Mouse (Mus musculus): ENCODE results near the gene Gtf2e1. TPM values are rescaled to one million over a fixed set of nuclear protein-coding genes. Genes with fewer than 3 reads are reported as not detected.

Gtf2e1 gene
- polyA plus RNA-seq, 1 experiment from 2014 or later, result 5.8 TPM

- 87% methylated on average over 2 of the region's 2 CpGs for WGBS (ENCODE audit: insufficient replicate concordance)
- H3K27ac ChIP-seq (ENCODE audit: low read depth), result no peak overlapping the region
- H3K27me3 ChIP-seq (ENCODE audit: insufficient read depth, low read length), result no peaks in the 10 kb centered on the region
- H3K9me3 ChIP-seq (ENCODE audit: low read length), result peaks cover 7% of the 10 kb centered on the region
- TF ChIP-seq EP300 (IDR thresholded peaks at IDR 0.05; ENCODE audit: low read depth), result no peak
- ATAC-seq (no peak), DNase-seq (no peak)
- no peaks in the 10 kb centered on the region for H3K4me1 ChIP-seq (ENCODE audit: insufficient read depth)
- no peak overlapping the region for H3K9ac ChIP-seq (replicated peaks)
- peaks cover 44% of the 10 kb centered on the region for H3K36me3 ChIP-seq (replicated peaks; ENCODE audit: insufficient read depth, low read length)
- no peak overlapping the region for H3K4me3 ChIP-seq (ENCODE audit: low read depth, low read length)
- H3K4me2 ChIP-seq (ENCODE audit: low read depth, low read length), result no peak overlapping the region
These were observed 19.2 kb downstream of the Gtf2e1 start for GRCm38 (mm10) chr16:37520190-37521040.

GRCm38 (mm10) chr16:37519721-37520120 is 19.9 kb downstream of the Gtf2e1 start:
- Histone ChIP-seq H3K36me3 (replicated peaks; ENCODE audit: insufficient read depth, low read length) (peaks cover 45% of the 10 kb centered on the region), H3K4me1 (ENCODE audit: insufficient read depth) (no peaks in the 10 kb centered on the region), H3K9me3 (ENCODE audit: low read length) (peaks cover 7% of the 10 kb centered on the region), H3K9ac (replicated peaks) (no peak overlapping the region), H3K27ac (ENCODE audit: low read depth) (no peak overlapping the region), H3K4me2 (ENCODE audit: low read depth, low read length) (no peak overlapping the region), H3K27me3 (ENCODE audit: insufficient read depth, low read length) (no peaks in the 10 kb centered on the region), H3K4me3 (ENCODE audit: low read depth, low read length) (no peak overlapping the region)
- 91% methylated on average over 1 of the region's 1 CpGs for WGBS (ENCODE audit: insufficient replicate concordance)
- TF ChIP-seq CTCF (IDR thresholded peaks at IDR 0.05; ENCODE audit: low read depth) (no peak), EP300 (IDR thresholded peaks at IDR 0.05; ENCODE audit: low read depth) (no peak)
- ATAC-seq (no peak), DNase-seq (no peak)

- ATAC-seq, result no peak
- no peak for DNase-seq
- Histone ChIP-seq H3K36me3 (replicated peaks; ENCODE audit: insufficient read depth, low read length) (peaks cover 42% of the 10 kb centered on the region), H3K9ac (replicated peaks) (no peak overlapping the region), H3K9me3 (ENCODE audit: low read length) (peaks cover 3% of the 10 kb centered on the region), H3K4me2 (ENCODE audit: low read depth, low read length) (no peak overlapping the region), H3K4me1 (ENCODE audit: insufficient read depth) (no peaks in the 10 kb centered on the region), H3K4me3 (ENCODE audit: low read depth, low read length) (no peak overlapping the region), H3K27ac (ENCODE audit: low read depth) (no peak overlapping the region), H3K27me3 (ENCODE audit: insufficient read depth, low read length) (no peaks in the 10 kb centered on the region)
- 72% methylated on average over 2 of the region's 2 CpGs for WGBS (ENCODE audit: insufficient replicate concordance)
- TF ChIP-seq CTCF (IDR thresholded peaks at IDR 0.05; ENCODE audit: low read depth) (no peak), EP300 (IDR thresholded peaks at IDR 0.05; ENCODE audit: low read depth) (no peak)
These were observed 20.9 kb downstream of the Gtf2e1 start for GRCm38 (mm10) chr16:37518662-37519061.

GRCm38 (mm10) chr16:37517596-37518211 is 21.9 kb downstream of the Gtf2e1 start:
- Histone ChIP-seq H3K9ac (replicated peaks) (no peak overlapping the region), H3K4me1 (ENCODE audit: insufficient read depth) (no peaks in the 10 kb centered on the region), H3K27ac (ENCODE audit: low read depth) (no peak overlapping the region), H3K4me3 (ENCODE audit: low read depth, low read length) (no peak overlapping the region), H3K27me3 (ENCODE audit: insufficient read depth, low read length) (no peaks in the 10 kb centered on the region), H3K36me3 (replicated peaks; ENCODE audit: insufficient read depth, low read length) (peaks cover 39% of the 10 kb centered on the region), H3K9me3 (ENCODE audit: low read length) (no peaks in the 10 kb centered on the region; the same call in 1 of the 2 replicates), H3K4me2 (ENCODE audit: low read depth, low read length) (no peak overlapping the region)
- no peak for ATAC-seq
- no peak for DNase-seq
- 83% methylated on average over 4 of the region's 4 CpGs for WGBS (ENCODE audit: insufficient replicate concordance)
- TF ChIP-seq CTCF (IDR thresholded peaks at IDR 0.05; ENCODE audit: low read depth), result no peak
- no peak for TF ChIP-seq EP300 (IDR thresholded peaks at IDR 0.05; ENCODE audit: low read depth)

- H3K4me2 ChIP-seq (ENCODE audit: low read depth, low read length), result no peak overlapping the region
- H3K4me1 ChIP-seq (ENCODE audit: insufficient read depth), result no peaks in the 10 kb centered on the region
- no peak overlapping the region for H3K27ac ChIP-seq (ENCODE audit: low read depth)
- 81% methylated on average over 6 of the region's 6 CpGs for WGBS (ENCODE audit: insufficient replicate concordance)
- peaks cover 32% of the 10 kb centered on the region for H3K36me3 ChIP-seq (replicated peaks; ENCODE audit: insufficient read depth, low read length)
- no peaks in the 10 kb centered on the region for H3K27me3 ChIP-seq (ENCODE audit: insufficient read depth, low read length)
- no peak overlapping the region for H3K9ac ChIP-seq (replicated peaks)
- no peak overlapping the region for H3K4me3 ChIP-seq (ENCODE audit: low read depth, low read length)
- no peak for DNase-seq
- no peak for ATAC-seq
- H3K9me3 ChIP-seq (ENCODE audit: low read length), result no peaks in the 10 kb centered on the region; the same call in 1 of the 2 replicates
- TF ChIP-seq CTCF (IDR thresholded peaks at IDR 0.05; ENCODE audit: low read depth) (no peak), EP300 (IDR thresholded peaks at IDR 0.05; ENCODE audit: low read depth) (no peak)
These were observed 23.1 kb downstream of the Gtf2e1 start for GRCm38 (mm10) chr16:37516376-37516993.

- Histone ChIP-seq H3K9me3 (ENCODE audit: low read length) (no peaks in the 10 kb centered on the region), H3K4me1 (ENCODE audit: insufficient read depth) (no peaks in the 10 kb centered on the region), H3K36me3 (replicated peaks; ENCODE audit: insufficient read depth, low read length) (peaks cover 28% of the 10 kb centered on the region), H3K27ac (ENCODE audit: low read depth) (no peak overlapping the region), H3K27me3 (ENCODE audit: insufficient read depth, low read length) (no peaks in the 10 kb centered on the region), H3K9ac (replicated peaks) (no peak overlapping the region), H3K4me3 (ENCODE audit: low read depth, low read length) (no peak overlapping the region), H3K4me2 (ENCODE audit: low read depth, low read length) (no peak overlapping the region)
- ATAC-seq (no peak), DNase-seq (no peak)
- whole genome bisulfite sequencing (ENCODE audit: insufficient replicate concordance), result 87% methylated on average over 8 of the region's 8 CpGs
- TF ChIP-seq CTCF (IDR thresholded peaks at IDR 0.05; ENCODE audit: low read depth) (no peak), EP300 (IDR thresholded peaks at IDR 0.05; ENCODE audit: low read depth) (no peak)
These were observed 24.9 kb downstream of the Gtf2e1 start for GRCm38 (mm10) chr16:37514644-37515043.

All from liver, postnatal 0 days (tissue).